Comparison of ENCODE assay signal across 7 mouse cellular contexts in genomic region chr7:100663190-100663589, GRCm38 (mm10). TPM values are rescaled to one million over a fixed set of nuclear protein-coding genes. Genes with fewer than 3 reads are reported as not detected.
DNase-seq lines count a peak whose midpoint lies in the region; ATAC-seq and TF ChIP-seq lines count a peak whose summit lies in the region.

No protein-coding gene starts in this region.

- H3K9ac ChIP-seq in intestine, postnatal 0 days (ENCODE audit: low read depth, low read length) = no peak overlapping the region
- H3K9ac ChIP-seq in midbrain, embryonic 12.5 days (replicated peaks) = no peak overlapping the region

- WGBS in intestine, postnatal 0 days = 1% methylated on average over 13 of the region's 13 CpGs
- 3% methylated on average over 13 of the region's 13 CpGs for WGBS in midbrain, embryonic 12.5 days

- H3K9me3 ChIP-seq in intestine, postnatal 0 days (ENCODE audit: control insufficient read depth) = no peaks in the 10 kb centered on the region
- H3K9me3 ChIP-seq in midbrain, embryonic 12.5 days = no peaks in the 10 kb centered on the region

- peak overlapping the region; percentile 32; the same call in 1 of the 2 replicates for H3K4me2 ChIP-seq in intestine, postnatal 0 days (replicated peaks; ENCODE audit: low read depth)
- H3K4me2 ChIP-seq in midbrain, embryonic 12.5 days (replicated peaks) = peak overlapping the region; percentile 31; the same call in 1 of the 2 replicates

- peak; percentile 99 for TF ChIP-seq CTCF in intestine, postnatal 0 days (IDR thresholded peaks at IDR 0.05; ENCODE audit: low read depth)

- 0 out of 2 replicates have a peak, but pooled peaks cover 3% of the 10 kb centered on the region for H3K4me1 ChIP-seq in intestine, postnatal 0 days (replicated peaks; ENCODE audit: control insufficient read depth, insufficient read depth, low read length)
- peaks cover 16% of the 10 kb centered on the region for H3K4me1 ChIP-seq in midbrain, embryonic 12.5 days

- no peak overlapping the region for H3K4me3 ChIP-seq in intestine, postnatal 0 days (ENCODE audit: low read depth, low read length)
- no peak overlapping the region for H3K4me3 ChIP-seq in midbrain, embryonic 12.5 days

- H3K27me3 ChIP-seq in intestine, postnatal 0 days (replicated peaks; ENCODE audit: control insufficient read depth, insufficient read depth, low read length) = no peaks in the 10 kb centered on the region
- peaks cover 6% of the 10 kb centered on the region; the same call in 1 of the 2 replicates for H3K27me3 ChIP-seq in midbrain, embryonic 12.5 days

- H3K36me3 ChIP-seq in intestine, postnatal 0 days (ENCODE audit: control insufficient read depth, insufficient read depth) = no peaks in the 10 kb centered on the region
- H3K36me3 ChIP-seq in midbrain, embryonic 12.5 days = no peaks in the 10 kb centered on the region

- intact Hi-C loops in left cerebral cortex, postnatal 4 days (cut with DNase I) = loop anchor here (10.0 kb wide), 1 partner anchor 138 kb away; no protein-coding TSS in a partner anchor

- peak; percentile 82 for ATAC-seq in granulocyte monocyte progenitor cell, adult 5-6 weeks (replicated peaks; ENCODE audit: poor library complexity, severe bottlenecking)
- ATAC-seq in intestine, postnatal 0 days = peak; percentile 78
- ATAC-seq in midbrain, embryonic 12.5 days (ENCODE audit: low FRiP score, low read depth) = peak; percentile 79

- no peak overlapping the region; the same call in 1 of the 2 replicates for H3K27ac ChIP-seq in intestine, postnatal 0 days (ENCODE audit: low read depth, low read length)
- H3K27ac ChIP-seq in midbrain, embryonic 12.5 days (replicated peaks) = no peak overlapping the region

- DNase-seq in adrenal gland, adult 2 months = peak; percentile 88
- peak; percentile 90 for DNase-seq in embryo, embryonic 9.5 days (ENCODE audit: extremely low spot score)
- DNase-seq in left cerebral cortex, postnatal 4 days = peak; percentile 90
- DNase-seq in skeletal muscle tissue, adult 2 months (ENCODE audit: low read depth, low spot score) = peak; percentile 93

RNA-seq across cellular contexts. Expression of gene Plekhb1, which starts 1.0 kb away (rescaled TPM):
- 1 to 10 TPM; 2.9 to 5.7 TPM for total RNA-seq in adrenal gland, adult 2 months (2021)
- polyA plus RNA-seq in adrenal gland, adult 2 months (2012; rRNA removed) = 17.4 and 19.0 TPM in 2 replicates
- not detected in 2 replicates for total RNA-seq in granulocyte monocyte progenitor cell, adult 5-6 weeks (2014; fragmentation: Nextera tagmentation)
- total RNA-seq in granulocyte monocyte progenitor cell, adult 5-6 weeks (2017) = not detected in 2 replicates
- polyA plus RNA-seq in intestine, postnatal 0 days (2015; fragmentation: Nextera tagmentation; extraction: Ambion mirVana) = 12.9 and 14.6 TPM in 2 replicates
- 10 to 100 TPM; 11.6 to 14.3 TPM for total RNA-seq in left cerebral cortex, postnatal 4 days (2021)
- polyA plus RNA-seq in midbrain, embryonic 12.5 days (2016; fragmentation: Nextera tagmentation; extraction: Ambion mirVana) = 3.8 and 4.7 TPM in 2 replicates

RNA-seq across cellular contexts. Expression of gene Fam168a, which starts 43.2 kb away (rescaled TPM):
- 10 to 100 TPM; 52.4 to 81.2 TPM for total RNA-seq in adrenal gland, adult 2 months (2021)
- 104 and 123 TPM in 2 replicates for polyA plus RNA-seq in adrenal gland, adult 2 months (2012; rRNA removed)
- 29.7 and 32.1 TPM in 2 replicates for total RNA-seq in granulocyte monocyte progenitor cell, adult 5-6 weeks (2014; fragmentation: Nextera tagmentation)
- total RNA-seq in granulocyte monocyte progenitor cell, adult 5-6 weeks (2017) = 6.3 and 9.5 TPM in 2 replicates
- polyA plus RNA-seq in intestine, postnatal 0 days (2015; fragmentation: Nextera tagmentation; extraction: Ambion mirVana) = 13.2 and 14.6 TPM in 2 replicates
- total RNA-seq in left cerebral cortex, postnatal 4 days (2021) = 100 to 1,000 TPM; 240 to 242 TPM
- polyA plus RNA-seq in midbrain, embryonic 12.5 days (2016; fragmentation: Nextera tagmentation; extraction: Ambion mirVana) = 52.6 and 59.0 TPM in 2 replicates

RNA-seq across cellular contexts. Expression of gene Mrpl48, which starts 55.1 kb away (rescaled TPM):
- 10 to 100 TPM; 64.4 to 67.8 TPM for total RNA-seq in adrenal gland, adult 2 months (2021)
- polyA plus RNA-seq in adrenal gland, adult 2 months (2012; rRNA removed) = 4.5 and 4.9 TPM in 2 replicates
- total RNA-seq in granulocyte monocyte progenitor cell, adult 5-6 weeks (2014; fragmentation: Nextera tagmentation) = 67.1 TPM in 2 replicates
- total RNA-seq in granulocyte monocyte progenitor cell, adult 5-6 weeks (2017) = 88.1 and 99.5 TPM in 2 replicates
- polyA plus RNA-seq in intestine, postnatal 0 days (2015; fragmentation: Nextera tagmentation; extraction: Ambion mirVana) = 89.4 and 94.8 TPM in 2 replicates
- total RNA-seq in left cerebral cortex, postnatal 4 days (2021) = 10 to 100 TPM; 44.9 to 47.4 TPM
- 67.7 and 69.4 TPM in 2 replicates for polyA plus RNA-seq in midbrain, embryonic 12.5 days (2016; fragmentation: Nextera tagmentation; extraction: Ambion mirVana)

RNA-seq across cellular contexts. Expression of gene Rab6a, which starts 56.0 kb away (rescaled TPM):
- total RNA-seq in adrenal gland, adult 2 months (2021) = 10 to 100 TPM; 67.8 to 80.1 TPM
- polyA plus RNA-seq in adrenal gland, adult 2 months (2012; rRNA removed) = 29.5 and 38.4 TPM in 2 replicates
- 55.9 and 62.1 TPM in 2 replicates for total RNA-seq in granulocyte monocyte progenitor cell, adult 5-6 weeks (2014; fragmentation: Nextera tagmentation)
- 43.0 and 56.3 TPM in 2 replicates for total RNA-seq in granulocyte monocyte progenitor cell, adult 5-6 weeks (2017)
- polyA plus RNA-seq in intestine, postnatal 0 days (2015; fragmentation: Nextera tagmentation; extraction: Ambion mirVana) = 122 and 123 TPM in 2 replicates
- total RNA-seq in left cerebral cortex, postnatal 4 days (2021) = 100 to 1,000 TPM; 298 to 307 TPM
- polyA plus RNA-seq in midbrain, embryonic 12.5 days (2016; fragmentation: Nextera tagmentation; extraction: Ambion mirVana) = 162 and 179 TPM in 2 replicates
